Mouse (Mus musculus) E14TG2a.4 (cell line): ENCODE results near the gene Cyp2s1.

ENCODE experiments used
- CTCF ChIP-seq: conservative IDR thresholded peaks from 2 replicates; pipeline ENCODE4 v1.5.1; 2014; ENCODE audit warnings: low read length
- NANOG ChIP-seq: IDR thresholded peaks from 2 replicates; pipeline ENCODE4 v1.6.1; 2014; ENCODE audit warnings: borderline replicate concordance, low read length, mixed read lengths
- POU5F1 ChIP-seq: IDR thresholded peaks from 2 replicates; pipeline ENCODE4 v1.6.1; 2014; ENCODE audit warnings: low read length, borderline replicate concordance

- TF ChIP-seq CTCF (no peak), NANOG (no peak), POU5F1 (no peak)
Observed at GRCm38 (mm10) chr7:25812195-25812594, 4.5 kb downstream of the Cyp2s1 start.
